In the genomic region with DNA sequence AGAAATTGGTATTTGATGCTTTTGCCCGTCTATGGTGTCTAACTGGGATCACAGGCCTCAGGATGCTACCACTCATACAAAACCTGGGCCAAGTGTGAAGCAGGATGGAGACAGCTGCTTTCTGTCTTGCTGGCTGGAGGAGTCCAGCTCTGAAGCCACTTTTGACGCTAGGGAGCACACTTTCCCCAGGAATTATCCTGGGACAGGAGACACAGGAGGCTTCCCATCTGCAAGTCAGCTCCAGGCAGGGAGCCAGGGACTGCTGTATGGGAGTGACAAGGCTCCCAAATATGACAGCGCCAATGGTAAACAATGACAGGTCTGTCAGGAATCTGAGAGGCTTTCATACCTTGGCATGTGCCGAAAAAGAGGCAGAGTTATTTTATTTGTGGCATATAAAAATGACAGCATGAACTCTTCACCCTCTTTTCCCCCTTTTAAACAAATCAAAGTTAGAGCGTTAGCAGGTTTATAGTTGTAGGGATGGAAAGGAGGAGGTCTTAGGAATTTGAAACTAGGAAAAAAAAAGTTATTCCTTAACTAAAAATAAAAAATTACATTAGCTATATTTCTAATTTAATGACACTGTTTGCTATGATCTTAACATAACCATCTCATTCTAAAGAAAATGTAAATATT, we compare ENCODE assay signal across 8 mouse cellular contexts.
DNase-seq lines count a peak whose midpoint lies in the region; ATAC-seq and TF ChIP-seq lines count a peak whose summit lies in the region.

No protein-coding gene starts in this region.

- H3K27ac ChIP-seq in neural tube, embryonic 15.5 days (replicated peaks): no peak overlapping the region
- no peak overlapping the region for H3K27ac ChIP-seq in hindbrain, embryonic 15.5 days (replicated peaks)
- H3K27ac ChIP-seq in midbrain, postnatal 0 days (ENCODE audit: low read depth, low read length): no peak overlapping the region

- H3K4me2 ChIP-seq in neural tube, embryonic 15.5 days: no peak overlapping the region
- H3K4me2 ChIP-seq in hindbrain, embryonic 15.5 days: no peak overlapping the region
- H3K4me2 ChIP-seq in midbrain, postnatal 0 days (ENCODE audit: low read depth, low read length, poor library complexity, severe bottlenecking): no peak overlapping the region

- TF ChIP-seq CTCF in midbrain, postnatal 0 days (IDR thresholded peaks at IDR 0.05): peak; percentile 61

- H3K9ac ChIP-seq in neural tube, embryonic 15.5 days (replicated peaks): no peak overlapping the region
- H3K9ac ChIP-seq in hindbrain, embryonic 15.5 days: no peak overlapping the region
- no peak overlapping the region for H3K9ac ChIP-seq in midbrain, postnatal 0 days (replicated peaks; ENCODE audit: low read length, poor library complexity, severe bottlenecking)

- peak; percentile 23 for DNase-seq in neural tube, embryonic 10.5 days (ENCODE audit: extremely low spot score, low spot score)
- peak; percentile 12 for DNase-seq in fibroblast of lung, adult 2 months (ENCODE audit: low read depth)
- peak; percentile 22 for DNase-seq in left cerebral cortex, adult 11 months (ENCODE audit: low spot score)
- DNase-seq in midbrain, postnatal 0 days (ENCODE audit: low spot score): peak; percentile 73
- peak; percentile 18 to 45 for DNase-seq in urinary bladder, adult 18-20 months (ENCODE audit: low spot score in 2 of 2)

- no peaks in the 10 kb centered on the region for H3K9me3 ChIP-seq in neural tube, embryonic 15.5 days (replicated peaks)
- H3K9me3 ChIP-seq in hindbrain, embryonic 15.5 days: no peaks in the 10 kb centered on the region
- H3K9me3 ChIP-seq in midbrain, postnatal 0 days (ENCODE audit: low read length): no peaks in the 10 kb centered on the region

- WGBS in neural tube, embryonic 15.5 days: 33% methylated on average over 5 of the region's 5 CpGs
- 36% methylated on average over 5 of the region's 5 CpGs for WGBS in hindbrain, embryonic 15.5 days
- WGBS in midbrain, postnatal 0 days: 41% methylated on average over 5 of the region's 5 CpGs

- H3K36me3 ChIP-seq in neural tube, embryonic 15.5 days: no peaks in the 10 kb centered on the region
- H3K36me3 ChIP-seq in hindbrain, embryonic 15.5 days: no peaks in the 10 kb centered on the region
- no peaks in the 10 kb centered on the region for H3K36me3 ChIP-seq in midbrain, postnatal 0 days (ENCODE audit: insufficient read depth, low read length)

- H3K27me3 ChIP-seq in neural tube, embryonic 15.5 days (replicated peaks): no peaks in the 10 kb centered on the region
- H3K27me3 ChIP-seq in hindbrain, embryonic 15.5 days: no peaks in the 10 kb centered on the region
- no peaks in the 10 kb centered on the region for H3K27me3 ChIP-seq in midbrain, postnatal 0 days (ENCODE audit: insufficient read depth, low read length)

- ATAC-seq in neural tube, embryonic 15.5 days (ENCODE audit: low FRiP score): no peak
- ATAC-seq in hindbrain, embryonic 15.5 days (ENCODE audit: low FRiP score, low read depth): peak; percentile 63
- ATAC-seq in midbrain, postnatal 0 days (ENCODE audit: low FRiP score): no peak
- ATAC-seq in monocyte, adult 5-6 weeks (replicated peaks; ENCODE audit: insufficient number of reproducible peaks, low FRiP score, low TSS enrichment, poor library complexity, severe bottlenecking): no peak

- H3K4me3 ChIP-seq in neural tube, embryonic 15.5 days (replicated peaks): no peak overlapping the region
- no peak overlapping the region for H3K4me3 ChIP-seq in hindbrain, embryonic 15.5 days
- H3K4me3 ChIP-seq in midbrain, postnatal 0 days (ENCODE audit: low read depth, low read length): no peak overlapping the region

- H3K4me1 ChIP-seq in neural tube, embryonic 15.5 days: no peaks in the 10 kb centered on the region
- no peaks in the 10 kb centered on the region for H3K4me1 ChIP-seq in hindbrain, embryonic 15.5 days (replicated peaks)
- no peaks in the 10 kb centered on the region for H3K4me1 ChIP-seq in midbrain, postnatal 0 days (ENCODE audit: insufficient read depth, low read length)

Comparison
In these comparisons a context has a peak if more than half of its experiments do, and no peak if none do; other contexts are left out.
1. DNase-seq: peak in every context shown above with its lines; median percentile 73 in midbrain, postnatal 0 days; 32 in urinary bladder, adult 18-20 months; 23 in neural tube, embryonic 10.5 days; 22 in left cerebral cortex, adult 11 months; 12 in fibroblast of lung, adult 2 months.